Mouse (Mus musculus) right cerebral cortex, postnatal 4 days (tissue): Measurements from ENCODE around the gene Obp2a.
"Not testable (repeated sequence)": the region's sequence is repeated elsewhere in the genome, so short reads cannot be mapped to it uniquely, and the experiment has no call there.

Source experiments
- DNase-seq: peaks from one replicate; pipeline ENCODE4 v3.0.0-alpha.2; 2022

Obp2a gene

DNA sequence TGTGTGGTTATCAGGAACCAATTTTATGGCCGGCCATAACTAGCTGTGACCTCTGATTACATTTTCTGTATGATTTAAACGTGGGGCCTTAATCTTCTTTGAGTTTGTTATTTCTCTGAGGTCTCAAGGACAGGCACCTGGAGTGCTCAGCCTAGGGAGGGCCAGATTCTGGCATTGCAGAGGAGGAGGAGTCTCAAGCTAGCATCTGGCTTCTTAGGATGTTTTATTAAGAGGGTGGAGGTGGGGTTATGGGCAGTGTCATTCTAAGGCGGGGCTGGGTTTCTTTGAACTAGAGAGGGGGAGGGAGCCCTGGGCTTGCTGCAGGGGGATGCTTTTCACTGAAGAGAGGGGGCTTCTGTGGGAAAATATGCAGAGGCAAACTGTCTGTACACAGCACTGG is 11.8 kb downstream of the Obp2a start:
- DNase-seq: not testable (repeated sequence)

DNA sequence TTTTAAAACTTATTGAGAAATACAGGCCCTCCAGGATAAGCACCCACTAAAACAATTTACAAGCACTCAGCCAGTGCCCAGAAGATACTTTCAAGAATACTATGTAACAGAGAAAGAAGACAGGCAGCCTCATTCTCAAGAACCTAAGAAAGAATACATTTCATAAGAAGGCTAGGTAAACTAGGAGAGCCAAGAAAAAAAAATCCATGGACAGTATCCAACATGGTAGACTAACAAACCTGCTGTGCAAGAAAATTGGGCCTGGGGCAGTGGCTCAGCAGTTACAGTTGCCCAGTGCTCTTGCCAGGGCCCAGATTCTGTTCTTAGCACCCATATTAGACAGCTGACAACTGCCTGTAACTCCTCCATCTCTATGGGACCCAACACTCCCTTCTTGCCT is 17.4 kb downstream of the Obp2a start:
- DNase-seq: no peak

DNA sequence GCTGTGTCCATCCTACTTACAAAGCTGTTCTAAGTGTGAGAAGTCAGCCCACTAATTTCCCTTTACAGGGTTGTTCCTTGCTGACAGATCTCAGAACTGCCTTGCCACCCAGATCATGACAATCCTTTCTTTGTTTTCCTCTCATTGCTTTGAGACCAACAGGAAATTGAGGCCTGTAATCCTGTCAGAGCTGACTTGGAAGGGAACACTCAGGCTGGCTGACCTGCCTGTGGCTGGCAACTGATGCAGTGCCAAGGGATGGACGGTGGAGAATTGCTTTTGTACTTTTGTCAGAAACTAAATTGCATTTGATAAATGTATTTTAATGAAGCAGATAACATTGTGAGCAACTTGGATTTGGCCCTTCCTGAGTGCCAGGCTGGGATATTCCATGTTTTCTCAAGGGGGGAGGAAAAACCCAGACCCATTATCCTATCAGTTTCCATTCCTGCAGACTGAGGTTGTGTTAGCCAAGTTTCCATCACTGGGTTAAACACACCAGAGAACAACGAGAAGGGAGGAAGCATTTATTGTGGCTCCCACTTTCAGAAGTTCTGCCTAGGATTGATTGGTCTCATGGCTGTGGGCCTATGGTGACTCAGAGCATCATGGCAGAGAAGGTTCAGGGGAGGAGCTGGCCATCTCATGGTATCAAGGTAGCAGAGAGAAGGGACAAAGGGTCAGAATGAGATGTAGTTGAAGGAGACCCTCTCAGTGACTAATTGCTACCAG is 33.5 kb downstream of the Obp2a start:
- no peak for DNase-seq

DNA sequence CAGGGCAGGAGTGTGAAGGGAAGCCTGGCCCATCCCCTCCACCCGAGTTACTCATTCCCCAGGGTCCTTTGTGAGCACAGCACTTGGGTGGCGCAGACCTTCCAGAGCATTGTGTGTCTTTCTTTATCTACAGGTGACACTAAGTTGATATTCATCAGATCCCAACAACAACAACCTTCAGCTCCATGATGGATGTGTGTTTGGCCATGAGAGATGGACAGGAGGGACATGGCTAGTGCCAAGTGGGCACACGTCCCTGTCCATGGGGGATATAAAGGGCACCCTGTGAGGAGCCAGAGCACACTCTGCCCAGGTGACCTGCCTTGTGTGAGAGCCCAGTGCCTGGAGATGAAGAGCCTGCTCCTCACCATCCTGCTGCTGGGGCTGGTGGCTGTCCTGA is 36.9 kb downstream of the Obp2a start, which contains the start of gene Obp2b:
TSS of gene Obp2b (plus strand) at position 301 of the 400 bp plus-strand sequence.
- DNase-seq: not testable (repeated sequence)

DNA sequence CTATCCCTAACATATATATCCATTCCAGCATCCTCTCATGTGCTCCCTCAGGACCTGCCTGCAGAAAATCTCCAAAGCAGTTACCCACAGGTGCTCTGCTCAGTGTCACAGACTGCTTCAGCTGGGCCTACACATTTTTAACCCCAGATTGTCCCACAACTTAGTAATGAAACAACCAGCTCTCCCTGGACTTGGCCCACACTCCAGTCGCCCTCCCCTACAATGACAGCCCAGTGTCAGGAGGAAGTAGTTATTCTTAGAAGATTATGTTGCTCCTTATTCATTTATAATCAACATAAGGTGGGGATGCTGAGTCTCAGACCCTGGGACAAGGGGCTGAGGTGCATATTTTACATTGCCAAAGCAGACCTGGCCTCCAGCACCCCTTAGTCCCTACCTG is 41.8 kb downstream of the Obp2a start:
- DNase-seq: no peak
